Mouse (Mus musculus) retina, postnatal 1 day (tissue): Measurements from ENCODE around the gene Il1rap.
A peak's percentile ranks its signal among the peaks of the same experiment; 100 is the strongest.

ENCODE experiments used
- DNase-seq: peaks from one replicate; pipeline ENCODE4 v3.0.0-alpha.2; 2012

Gene Il1rap

DNA sequence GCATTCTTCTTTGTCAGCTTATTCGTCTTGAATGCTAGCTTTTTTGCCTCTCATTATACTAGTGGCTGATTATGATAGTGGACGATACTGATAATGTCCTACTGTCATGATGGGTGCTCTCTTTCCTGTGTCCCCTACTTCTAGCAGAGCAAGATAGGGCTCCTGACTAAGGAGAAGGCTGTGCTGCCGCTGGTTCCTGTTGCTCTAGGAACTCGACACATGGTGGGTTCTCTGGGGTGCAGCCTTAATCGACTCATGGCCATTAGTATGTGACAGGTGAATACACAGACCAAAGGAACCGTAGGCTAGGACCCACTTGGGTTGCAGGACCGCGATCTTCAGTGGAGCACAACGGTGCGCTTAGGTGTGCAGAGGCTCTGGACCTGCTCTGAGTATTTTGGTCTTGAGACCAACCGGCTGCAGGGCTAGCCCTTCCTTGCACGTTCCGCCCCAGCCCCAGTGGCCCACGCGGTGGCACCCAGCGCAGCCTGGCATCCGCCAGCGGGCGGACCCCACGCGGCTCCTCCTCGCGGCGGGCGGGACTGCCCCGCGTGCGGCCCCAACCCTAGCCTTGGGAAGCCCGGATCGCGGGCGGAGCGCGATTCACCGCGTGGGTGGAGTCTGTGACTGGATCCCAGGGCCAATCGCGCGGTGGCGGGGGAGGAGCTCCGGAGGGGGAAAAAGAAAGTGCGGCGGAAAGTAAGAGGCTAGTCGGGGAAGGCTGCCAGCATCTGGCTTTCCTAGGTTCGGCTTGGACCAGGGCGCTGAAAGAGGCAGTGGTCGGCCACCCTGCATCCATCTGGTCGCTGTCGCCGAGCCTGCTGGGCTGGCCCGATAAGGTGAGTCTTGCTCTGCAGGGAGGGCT is at the start of gene Il1rap:
TSS of gene Il1rap (plus strand) at position 657 of the 865 bp plus-strand sequence.
- peak; percentile 93 for DNase-seq

DNA sequence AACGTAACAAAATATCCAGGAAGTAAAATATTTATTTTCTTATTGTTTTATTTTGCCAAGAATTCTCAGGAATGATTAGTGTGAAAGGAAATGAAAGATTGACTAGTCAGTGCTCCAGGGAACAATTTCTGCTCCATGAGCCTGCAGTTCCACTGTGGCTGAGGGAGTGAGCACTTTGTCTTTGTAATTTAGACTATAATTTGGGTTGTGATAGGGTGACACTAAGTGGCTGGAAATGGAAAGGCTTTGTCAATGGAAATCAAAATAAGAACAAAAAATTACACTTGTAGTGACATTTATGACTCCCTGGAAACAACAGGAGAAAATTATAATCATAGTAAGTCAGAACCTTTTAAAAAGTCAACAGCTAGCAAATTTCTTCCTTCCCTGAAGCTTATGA is 49.2 kb upstream of the Il1rap start:
- no peak for DNase-seq

DNA sequence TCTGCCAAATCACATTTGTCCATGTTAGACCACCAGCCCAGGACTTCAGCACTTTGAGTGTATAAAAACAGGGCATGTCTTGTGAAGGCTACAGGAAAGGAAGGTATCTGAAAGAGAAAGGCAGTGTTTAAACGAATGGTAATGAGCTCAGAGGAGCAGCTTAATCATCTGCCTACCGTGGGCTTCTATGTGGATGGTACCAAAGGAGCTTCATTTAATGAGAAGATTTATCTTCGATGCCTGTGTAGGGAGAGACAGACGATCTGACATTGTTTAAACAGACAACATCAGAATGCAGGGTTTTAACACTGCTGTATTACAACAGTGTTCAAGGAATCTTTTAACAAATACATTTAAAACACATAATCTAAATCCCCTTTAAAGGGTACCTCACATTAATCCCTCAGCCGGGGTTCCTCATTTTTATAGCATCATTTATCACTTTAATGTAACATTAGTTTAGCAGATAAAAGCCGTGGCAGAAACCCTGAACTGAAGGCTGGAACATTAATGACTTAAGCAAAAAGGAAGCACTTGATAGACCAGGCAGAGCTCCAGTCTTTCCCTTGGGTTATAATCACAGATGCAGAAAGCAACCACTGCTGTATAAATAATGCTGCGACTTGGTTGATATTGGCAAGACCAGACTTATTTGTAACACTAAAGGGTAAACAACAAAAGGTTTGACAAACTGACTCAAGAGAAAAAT is 35.2 kb upstream of the Il1rap start:
- DNase-seq = no peak

DNA sequence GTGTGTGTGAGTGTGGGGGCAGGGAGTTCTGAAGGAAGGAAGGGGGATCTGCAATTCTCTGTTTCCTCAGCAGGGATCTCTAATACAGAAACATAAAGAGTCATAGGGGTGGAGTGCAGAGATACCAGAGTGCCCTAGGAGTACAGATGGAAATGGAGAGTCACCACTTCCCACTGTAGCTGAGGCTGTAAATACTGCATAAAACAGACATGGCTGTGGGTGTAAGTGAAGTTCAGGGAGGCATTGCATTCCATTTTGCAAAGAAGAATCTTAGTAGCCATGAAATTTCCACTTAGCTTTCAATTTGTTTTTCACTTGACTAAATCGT is 34.7 kb upstream of the Il1rap start:
- DNase-seq = no peak

DNA sequence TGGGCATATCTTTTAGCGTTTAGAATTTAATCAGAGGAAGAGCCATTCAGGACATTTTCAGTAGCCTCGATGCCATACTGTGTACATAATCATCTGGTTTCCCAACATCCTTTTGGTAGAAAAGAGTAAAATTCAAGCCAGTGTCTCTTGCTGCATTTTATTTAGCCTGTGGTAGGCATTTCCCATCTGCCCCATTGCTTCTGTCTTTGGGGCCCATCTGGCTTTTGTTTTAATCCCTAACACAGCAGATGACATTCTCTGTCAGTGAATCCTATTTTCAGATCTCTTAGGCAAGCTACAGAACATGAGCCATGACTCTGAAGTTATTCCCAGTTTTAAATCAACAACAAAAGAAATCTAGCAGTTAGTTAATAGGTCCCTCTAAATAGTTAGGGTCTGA is 32.3 kb upstream of the Il1rap start:
- DNase-seq = no peak

DNA sequence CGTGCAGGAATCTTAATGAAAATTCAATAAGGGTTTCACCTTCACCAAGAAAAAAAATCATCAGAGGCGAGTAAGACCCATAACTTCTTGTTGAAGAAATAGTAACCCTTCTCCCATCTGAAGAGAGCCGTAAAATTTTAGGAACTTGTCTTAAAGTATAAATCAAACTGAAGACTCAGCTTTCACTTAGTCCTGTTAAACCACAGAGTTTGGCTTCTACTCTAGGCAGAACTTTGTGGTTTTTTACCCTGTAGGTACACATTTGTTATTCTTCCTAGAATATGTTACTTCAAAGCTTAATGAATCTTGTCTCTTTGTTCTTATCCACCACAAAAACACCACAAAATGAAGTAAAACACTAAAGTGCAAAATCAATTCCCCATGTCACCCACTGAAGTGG is 29.3 kb upstream of the Il1rap start:
- no peak for DNase-seq

DNA sequence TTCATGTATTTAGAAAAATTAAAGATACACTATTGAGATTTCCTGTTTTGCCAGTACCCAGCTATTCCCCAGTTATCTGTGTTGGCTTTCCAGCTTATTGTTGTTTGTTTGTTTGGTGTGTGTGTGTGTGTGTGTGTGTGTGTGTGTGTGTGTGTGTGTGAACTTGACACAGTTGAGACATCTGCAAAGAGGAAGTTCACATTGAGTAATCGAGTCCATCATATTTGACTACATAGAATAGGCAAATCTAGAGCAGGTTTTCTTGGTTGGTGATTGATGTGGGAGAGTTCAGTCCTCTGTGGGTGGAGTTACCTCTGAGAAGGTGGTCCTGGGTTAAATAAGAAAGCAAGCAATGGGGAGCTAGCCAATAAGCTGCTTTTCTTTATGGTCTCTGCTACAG is 22.7 kb upstream of the Il1rap start:
- DNase-seq = no peak

DNA sequence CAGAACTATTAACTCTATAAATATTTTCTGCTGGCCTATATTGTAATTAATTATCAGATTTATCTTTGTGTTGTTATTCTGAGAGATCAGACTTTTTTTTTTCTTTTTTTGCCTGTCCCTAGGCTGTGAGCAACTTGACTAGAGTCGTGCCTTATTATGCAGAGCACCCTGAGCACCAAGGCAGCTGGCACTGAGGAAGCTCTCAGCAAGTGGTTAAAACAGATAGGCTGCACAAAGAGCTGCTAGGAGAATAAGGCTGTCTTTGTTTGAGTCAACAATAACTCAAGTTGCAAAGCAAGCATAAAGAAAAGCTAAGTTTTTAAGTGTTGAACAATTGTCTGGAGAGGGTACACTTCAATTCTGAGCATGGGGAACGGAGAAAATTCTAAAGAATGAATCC is 19.8 kb upstream of the Il1rap start:
- no peak for DNase-seq

DNA sequence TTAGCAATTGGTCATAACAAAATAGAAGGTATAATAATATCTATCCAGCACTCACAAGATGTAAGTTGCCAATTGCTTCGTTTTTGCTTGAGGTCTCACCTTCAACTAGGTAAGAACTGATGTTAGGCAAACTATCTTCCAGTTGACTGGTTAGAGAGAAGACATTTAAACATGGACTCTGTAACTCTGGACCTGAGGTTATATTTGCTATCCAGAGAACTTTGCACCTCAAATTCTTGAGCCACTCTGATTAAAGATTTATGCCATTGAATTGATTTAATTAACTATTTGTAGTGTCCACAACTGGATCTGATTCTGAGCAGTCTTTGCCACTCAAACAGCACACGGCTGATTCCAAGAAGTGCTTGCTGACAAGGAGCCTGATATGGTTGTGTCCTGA is 18.7 kb upstream of the Il1rap start:
- no peak for DNase-seq

DNA sequence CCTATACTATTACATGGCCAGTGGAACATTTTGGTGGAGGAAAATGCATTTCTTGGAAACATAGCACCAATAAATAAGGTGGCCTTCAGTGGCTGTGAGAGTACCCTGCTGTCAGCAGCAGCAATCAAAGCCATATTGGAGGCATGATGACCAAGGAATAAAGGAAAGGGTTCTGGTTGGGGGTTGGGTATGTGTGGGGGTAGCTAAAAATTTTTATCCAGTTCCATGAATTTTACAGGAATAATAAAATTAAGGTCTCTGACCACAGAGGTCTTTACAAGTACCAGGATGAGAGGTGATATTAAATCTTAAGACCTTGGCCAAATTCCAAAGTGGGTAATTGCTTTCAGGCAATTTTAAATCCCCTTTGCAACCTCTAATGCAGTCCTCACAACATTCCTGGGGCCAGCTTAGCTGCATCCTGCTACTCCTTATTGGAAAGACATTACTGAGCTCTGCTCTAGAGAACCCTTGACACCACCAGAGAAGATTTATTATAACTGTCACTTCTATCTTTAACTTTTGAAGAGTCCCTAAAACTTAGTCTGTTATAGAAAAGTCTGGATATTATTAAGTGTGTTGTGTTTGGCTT is 12.0 kb upstream of the Il1rap start:
- DNase-seq = no peak

DNA sequence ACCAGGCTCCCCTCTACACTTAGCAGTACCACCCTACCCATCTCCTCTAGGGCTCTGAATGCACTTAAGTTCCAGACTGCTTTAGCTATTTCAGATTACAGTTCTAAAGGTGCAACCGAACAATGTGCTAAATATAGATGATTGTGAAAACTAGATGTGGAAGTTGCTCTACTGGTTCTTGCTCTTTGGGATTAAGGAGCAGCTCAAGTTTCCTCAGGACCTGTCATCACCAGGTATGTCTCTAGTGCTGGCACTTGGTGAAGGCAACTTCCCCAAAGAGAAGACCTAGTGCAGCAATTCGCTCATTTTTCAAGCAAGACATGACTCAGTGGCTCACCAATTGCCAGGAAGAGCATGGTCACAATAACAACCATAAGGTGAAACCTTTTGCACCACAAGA is 9.7 kb upstream of the Il1rap start:
- DNase-seq = no peak

DNA sequence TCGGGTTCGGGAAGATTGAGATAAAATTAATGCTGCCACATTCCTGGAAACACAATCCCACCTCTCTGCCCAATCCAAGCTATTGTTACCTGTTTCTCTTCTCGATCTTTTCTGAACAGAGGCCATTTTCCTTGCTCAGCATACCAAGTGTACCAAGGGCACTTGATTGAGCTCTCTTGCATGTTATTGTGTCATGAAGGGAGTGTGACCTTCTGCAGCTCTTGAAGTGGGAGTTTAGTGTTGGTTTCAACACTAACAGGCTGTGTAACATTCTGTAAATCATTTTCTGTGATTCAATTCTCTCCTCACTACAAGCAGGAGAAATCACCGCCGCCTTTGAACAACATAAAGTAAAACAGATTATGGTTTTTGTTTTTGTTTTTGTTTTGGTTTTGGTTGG is 7.3 kb upstream of the Il1rap start:
- no peak for DNase-seq

DNA sequence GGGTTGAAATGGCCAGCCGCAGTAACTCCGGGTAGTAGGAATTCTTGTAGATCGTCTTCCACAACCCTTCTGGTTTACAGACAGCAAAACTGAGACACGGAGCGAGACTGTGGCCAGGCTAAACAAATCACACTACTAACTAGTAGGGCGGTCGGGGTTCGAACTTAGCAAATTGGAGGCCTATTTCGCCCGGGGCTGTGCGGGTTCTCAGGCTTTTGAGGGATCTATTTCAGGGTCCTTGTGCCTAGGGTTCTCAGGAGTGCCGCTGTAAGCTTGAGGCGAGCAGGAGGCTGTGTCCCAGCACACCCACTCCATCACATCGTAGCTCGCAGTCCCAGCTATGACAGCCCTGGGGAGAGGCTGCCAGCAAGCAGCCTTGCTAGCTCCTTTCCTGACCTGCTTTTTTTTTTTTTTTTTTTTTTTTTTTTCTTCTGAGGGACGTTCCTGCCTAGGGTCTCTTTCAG is 441 bp downstream of the Il1rap start:
- DNase-seq = no peak

DNA sequence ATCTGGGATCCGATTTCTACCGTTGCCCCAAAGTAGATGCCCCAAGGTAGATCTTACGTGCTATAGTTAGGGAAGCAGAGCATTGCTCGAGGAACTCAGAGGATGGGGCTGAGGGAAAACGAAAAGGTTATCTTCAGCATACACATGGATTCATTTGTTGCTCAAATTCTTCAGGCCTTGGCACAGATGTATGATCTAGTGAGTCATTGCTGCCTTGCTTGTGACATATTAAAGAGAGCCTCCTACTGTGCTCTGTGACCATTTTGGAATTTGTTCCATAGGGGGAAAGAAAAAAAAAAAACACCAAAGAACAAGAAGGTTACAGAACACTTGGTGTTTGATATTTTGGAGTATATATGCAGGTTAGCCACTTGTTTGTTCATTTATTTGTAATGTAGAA is 4.3 kb downstream of the Il1rap start:
- no peak for DNase-seq

DNA sequence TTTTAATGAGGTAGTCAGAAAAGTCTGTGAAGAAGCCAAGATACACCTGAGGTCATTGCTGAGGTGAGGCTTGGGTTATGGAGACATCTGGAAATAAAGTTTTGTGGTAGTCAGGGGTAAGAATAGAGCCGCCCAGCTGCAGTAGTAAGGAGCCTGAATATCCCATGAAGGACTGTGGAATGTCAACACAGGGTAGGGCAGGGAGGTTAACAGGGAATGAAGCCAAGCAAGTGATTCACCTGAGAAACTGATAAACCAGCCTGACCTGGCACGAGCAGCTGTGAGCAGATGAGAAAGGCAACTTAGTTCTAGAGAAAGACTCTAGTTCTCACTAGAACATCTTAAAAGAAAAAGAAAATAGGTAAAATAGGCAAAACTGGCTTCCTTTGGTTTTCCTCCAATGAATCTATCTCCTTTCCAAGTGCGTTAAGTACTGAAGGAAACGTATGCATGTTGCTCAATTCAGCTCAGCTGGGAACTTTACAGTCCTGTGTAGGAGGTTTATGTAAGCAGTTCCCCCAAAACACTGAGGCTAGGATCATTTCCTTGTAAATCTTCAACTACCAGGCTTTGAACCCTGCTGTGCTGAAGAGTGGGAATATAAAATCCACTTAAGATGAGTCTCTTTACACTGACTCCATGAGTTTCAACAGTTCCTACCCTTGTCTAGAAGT is 9.5 kb downstream of the Il1rap start:
- no peak for DNase-seq

DNA sequence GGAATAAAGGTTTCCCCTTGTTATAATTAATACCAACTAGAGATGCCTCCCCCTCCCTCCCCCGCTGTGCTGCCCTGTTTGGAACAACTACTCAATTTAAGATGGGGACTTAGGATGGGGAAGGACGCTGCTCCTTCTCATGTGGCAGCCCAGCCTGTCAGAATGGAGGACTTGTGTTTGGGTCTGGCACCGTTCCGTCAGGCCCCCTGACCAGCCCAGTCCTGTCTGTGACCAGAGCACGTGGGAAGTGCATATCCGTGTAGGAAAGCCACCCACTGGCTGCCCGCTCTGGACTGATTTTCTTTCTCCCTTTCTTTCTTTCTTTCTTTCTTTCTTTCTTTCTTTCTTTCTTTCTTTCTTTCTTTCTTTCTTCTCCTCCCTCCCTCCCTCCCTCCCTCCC is 14.9 kb downstream of the Il1rap start:
- DNase-seq = no peak

DNA sequence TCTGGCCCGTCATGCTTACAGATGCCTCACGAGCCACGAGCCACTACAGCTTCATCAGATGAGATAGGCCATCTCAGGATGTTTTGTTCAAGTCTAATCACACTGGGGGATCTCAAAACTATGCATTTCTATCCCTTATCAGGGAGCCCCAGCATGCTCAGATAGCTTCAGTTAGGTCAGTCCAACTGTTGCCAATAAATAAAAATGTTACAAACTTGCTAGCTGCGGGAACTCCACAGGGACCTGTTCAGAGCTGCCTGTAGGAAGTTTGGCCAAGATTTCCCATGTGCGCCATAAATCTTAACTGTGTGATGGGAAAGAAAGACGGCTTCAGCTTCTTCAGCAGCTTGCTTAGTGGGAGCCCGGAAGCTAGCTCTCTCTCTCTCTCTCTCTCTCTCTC is 15.8 kb downstream of the Il1rap start:
- no peak for DNase-seq

DNA sequence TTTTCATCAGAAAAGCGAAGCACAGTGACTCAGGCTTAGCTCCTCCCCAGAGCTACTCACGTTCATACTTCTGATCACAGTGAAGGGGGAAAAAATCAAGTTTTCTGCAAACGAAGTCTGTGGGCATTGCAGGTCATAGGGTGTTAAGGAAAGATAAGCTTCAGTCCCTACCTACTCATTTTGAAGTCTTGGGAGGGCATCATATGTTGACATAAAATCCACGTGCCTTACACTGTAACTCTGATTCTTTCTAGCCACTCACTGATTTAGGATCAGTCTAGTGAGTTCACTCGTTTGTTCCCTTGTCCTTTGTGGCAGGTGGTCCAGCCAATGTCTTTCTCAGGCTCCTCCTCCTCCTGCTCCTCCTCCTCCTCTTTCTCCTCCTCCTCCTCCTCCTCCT is 17.1 kb downstream of the Il1rap start:
- DNase-seq = no peak

DNA sequence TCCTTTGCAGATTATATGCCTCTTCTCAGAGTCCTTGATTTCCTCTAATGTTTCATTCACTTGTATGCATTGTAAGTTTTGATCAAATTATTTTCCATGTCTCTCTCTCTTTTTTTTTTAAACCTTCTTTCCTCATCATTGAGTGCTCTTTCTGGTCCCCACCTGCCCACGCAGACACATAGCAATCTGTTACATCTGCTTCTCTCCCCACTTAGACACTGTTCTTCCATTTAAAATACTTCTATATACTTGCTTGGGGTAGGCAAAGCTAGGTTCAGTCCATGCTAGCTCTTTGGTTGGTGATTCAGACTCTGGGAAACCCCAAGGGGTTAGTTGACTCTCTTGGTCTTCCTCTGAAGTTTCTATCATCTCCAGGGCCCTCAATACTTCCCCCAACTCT is 20.0 kb downstream of the Il1rap start:
- no peak for DNase-seq

DNA sequence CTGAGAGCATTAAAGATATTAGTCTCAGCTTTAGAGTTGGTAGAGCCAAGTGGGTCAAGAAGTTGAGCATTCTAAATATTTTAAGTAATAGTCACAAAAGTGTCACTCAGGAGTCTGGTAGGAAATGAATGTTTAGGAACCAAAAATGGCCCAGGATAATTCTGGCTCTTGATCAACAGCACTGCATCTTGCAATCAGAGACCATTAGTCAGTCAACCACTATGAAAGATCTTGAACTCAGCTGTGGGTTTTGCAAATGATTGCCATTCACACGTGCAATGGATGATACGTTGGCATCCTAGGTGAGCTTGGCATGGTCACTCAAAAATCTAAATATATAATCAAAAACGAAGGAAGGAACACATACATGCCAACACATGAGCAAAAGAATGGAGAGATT is 23.1 kb downstream of the Il1rap start:
- no peak for DNase-seq

DNA sequence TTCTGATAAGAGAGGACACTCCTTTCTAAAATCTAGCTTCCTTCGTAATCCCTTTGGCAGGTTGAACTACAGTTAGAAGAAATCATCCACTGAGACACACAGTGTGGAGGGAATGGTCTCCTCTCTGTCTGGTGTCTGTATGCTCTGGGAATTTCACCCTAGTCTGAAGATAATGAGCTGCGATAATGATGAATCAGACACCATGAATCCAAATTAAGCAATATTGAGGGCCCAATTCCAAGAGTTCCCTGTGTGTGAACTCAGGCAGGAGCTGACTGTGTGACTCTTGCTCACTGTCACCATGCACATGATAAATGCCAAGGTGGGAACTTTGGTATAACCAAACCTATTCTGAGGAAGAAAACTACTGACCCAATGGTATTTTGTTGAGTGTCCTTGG is 26.5 kb downstream of the Il1rap start:
- DNase-seq = no peak

DNA sequence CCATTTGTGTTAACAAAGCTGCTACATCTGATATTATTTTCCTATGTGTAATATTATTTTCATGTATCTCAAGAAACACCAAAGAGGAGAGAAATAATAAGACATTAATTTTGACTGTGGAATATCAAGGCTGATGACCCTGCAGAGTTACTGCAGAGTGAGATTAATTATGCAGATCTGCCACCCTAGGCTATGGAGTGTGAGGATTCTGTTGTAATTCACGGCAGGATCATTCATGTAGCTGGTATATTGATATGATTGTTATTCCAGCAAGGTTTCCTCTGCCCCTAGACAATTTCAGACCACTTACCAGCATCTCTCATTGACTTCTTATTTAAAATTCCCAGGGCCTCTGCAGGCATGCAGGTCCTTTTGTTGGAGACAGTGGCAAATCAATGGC is 29.0 kb downstream of the Il1rap start:
- DNase-seq = no peak

DNA sequence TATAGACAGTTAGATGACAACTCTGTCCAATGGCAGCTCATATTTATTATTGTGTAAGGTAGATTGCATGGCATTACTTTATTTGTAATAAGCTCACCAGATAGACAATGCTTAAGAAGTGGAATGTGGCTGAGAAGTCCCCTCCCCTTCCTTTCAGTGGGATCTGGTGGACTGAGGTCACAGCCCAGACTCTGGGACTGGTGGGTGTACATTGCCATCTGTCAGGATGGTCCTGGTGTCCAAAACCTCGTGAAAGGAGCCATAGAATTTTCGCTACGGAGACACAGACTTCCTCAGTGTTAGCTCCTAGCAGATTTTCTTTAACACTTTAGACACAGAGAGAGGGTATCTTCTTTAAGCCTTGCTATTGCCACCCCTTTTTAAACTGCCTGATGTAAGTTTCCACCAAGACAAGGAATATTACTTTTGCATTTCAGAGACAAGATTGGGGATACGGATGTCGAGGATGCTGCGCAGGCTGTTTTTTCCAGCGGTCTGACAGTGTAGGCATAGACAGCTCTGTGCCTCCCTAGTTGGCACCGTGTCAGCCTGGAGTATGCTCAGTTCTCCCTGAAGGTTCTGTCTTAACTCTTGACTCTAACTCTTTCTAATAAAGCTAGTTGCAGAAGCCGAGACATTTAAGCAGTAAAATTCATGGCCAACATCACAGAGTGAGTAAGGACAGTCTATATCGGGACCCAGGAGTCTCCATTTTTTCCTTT is 31.2 kb downstream of the Il1rap start:
- DNase-seq = no peak
